Mouse (Mus musculus) c-Kit-positive CD71-positive TER-119-positive erythroid progenitor cells, embryonic 14.5 days (primary cell): ENCODE measurements around the gene Wnt7a.

ENCODE experiments used
- DNase-seq: peaks from one replicate; pipeline ENCODE4 v3.0.0-alpha.2; 2013; ENCODE audit warnings: low spot score

Wnt7a gene

GRCm38 (mm10) chr6:91339612-91340246, 71.4 kb downstream of the Wnt7a start:
- no peak for DNase-seq

DNA sequence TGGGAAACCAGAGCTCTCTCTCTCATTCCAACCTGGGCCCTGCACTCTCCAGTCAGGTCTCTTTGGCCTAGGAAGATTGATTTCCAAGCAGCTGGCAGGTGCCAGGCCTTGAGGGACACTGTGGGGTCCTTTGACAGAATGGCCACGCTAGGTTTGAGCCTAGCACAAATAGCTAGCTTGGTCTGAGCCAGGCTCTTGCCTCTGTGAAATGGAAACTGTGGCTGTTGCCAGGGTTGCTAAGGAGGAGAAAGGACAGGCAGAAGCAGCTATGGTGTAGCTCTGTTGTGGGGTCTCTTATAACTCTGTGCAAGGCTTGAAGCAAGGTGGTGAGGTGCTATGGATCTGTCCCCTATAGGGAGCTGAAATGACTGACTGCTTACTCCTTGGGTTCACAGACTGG, 75.7 kb downstream of the Wnt7a start:
- DNase-seq, result no peak

GRCm38 (mm10) chr6:91331886-91332285, 79.3 kb downstream of the Wnt7a start:
- DNase-seq, result no peak

DNA sequence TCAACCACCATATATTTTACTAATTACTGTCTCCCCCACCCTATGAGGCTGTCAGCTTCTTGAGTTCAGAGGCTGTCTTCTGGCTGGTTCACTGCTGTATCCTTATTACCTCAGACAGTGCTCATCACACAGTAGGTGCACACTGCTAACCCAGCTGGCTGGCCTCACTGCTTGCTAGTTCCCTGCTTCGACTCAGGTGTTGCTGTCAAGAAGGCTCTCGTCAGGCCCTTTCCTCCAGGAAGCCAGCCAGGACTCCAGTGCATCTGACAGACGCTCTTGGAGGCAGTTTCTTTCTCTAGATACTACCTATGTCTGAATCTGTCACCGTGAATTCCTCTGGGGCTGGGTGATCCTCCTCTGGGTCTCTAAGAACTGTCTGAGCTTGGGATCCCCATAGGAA, 85.6 kb downstream of the Wnt7a start:
- DNase-seq, result no peak

DNA sequence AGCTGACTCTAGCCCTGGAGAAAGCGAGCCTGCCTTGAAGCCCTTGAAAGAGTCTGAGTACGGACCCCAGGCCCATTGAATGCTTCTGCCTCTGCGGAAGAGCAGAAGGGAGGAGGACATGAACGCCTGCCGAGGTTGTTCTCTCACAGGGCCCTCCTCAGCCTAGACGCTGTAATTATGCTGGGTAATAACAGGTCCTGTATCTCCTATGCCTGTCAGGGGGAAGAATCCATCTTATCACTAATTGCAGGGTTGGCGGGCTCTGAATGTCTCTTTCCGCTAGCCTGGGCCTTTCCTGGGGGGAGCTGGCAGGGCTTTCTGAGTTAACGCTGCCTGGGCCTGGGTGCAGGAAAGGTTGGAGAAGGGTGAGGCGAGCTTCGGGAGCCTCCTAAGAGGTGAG, 86.4 kb downstream of the Wnt7a start:
- no peak for DNase-seq

DNA sequence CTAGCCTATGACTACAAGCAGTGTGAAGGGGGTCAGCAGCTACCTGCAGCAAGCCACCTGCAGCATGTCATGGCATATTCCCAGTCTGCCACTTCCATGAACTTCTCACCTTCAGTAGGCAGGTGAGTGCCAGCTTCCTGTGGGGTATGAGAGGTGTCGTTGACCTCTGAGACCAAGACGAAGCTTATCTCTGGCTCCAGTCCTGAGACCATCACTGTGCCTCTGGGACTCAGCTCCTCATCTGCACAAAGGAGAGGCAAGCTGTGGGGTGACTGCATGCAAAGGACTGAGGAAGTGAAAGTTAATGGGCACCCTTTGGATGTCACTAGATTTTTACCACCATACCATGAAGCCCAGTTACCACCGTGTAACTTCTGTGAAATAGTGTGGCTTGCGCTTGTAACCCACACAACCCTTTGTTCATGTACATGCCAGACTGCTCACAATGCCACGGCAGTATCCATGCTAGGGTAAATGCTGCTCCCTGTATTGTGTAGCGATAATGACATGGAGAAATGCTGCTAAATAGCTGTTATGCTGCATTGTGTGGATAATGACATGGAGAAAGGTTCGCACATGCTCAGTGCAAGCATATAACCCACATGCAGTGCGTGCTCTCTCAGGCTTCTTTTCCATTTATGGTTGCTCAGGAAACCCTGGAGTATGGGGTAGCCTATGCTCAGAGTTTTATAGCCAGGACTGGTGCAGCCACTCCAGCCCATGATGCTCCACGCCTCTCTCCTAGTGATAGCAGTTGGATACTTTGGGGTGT, 89.0 kb downstream of the Wnt7a start:
- DNase-seq, result no peak
